Mouse (Mus musculus): ENCODE results near the gene Col18a1. TPM values are rescaled to one million over a fixed set of nuclear protein-coding genes. Genes with fewer than 3 reads are reported as not detected.
A peak's percentile ranks its signal among the peaks of the same experiment; 100 is the strongest.

Gene Col18a1
- total RNA-seq, 2 experiments from 2014 or later, result 93.9 to 94.1 TPM

- DNase-seq (ENCODE audit: low spot score in 2 of 2), result no peak
These were observed 91.9 kb downstream of the Col18a1 start for GRCm38 (mm10) chr10:77074276-77074974.

GRCm38 (mm10) chr10:77070072-77070471 is 96.3 kb downstream of the Col18a1 start:
- DNase-seq (ENCODE audit: low spot score in 2 of 2), result peak in 1 of 2 experiments; percentile 57

- no peak for DNase-seq (ENCODE audit: low spot score in 2 of 2)
These were observed 97.9 kb downstream of the Col18a1 start for GRCm38 (mm10) chr10:77068469-77068868.

GRCm38 (mm10) chr10:77064659-77065058 is 101.7 kb downstream of the Col18a1 start:
- no peak for DNase-seq (ENCODE audit: low spot score in 2 of 2)

- no peak for DNase-seq (ENCODE audit: low spot score in 2 of 2)
These were observed 102.1 kb downstream of the Col18a1 start for GRCm38 (mm10) chr10:77064239-77064638.

GRCm38 (mm10) chr10:77062393-77063010 is 103.8 kb downstream of the Col18a1 start:
- peak in 1 of 2 experiments; percentile 56 for DNase-seq (ENCODE audit: low spot score in 2 of 2)

- DNase-seq (ENCODE audit: low spot score in 2 of 2), result no peak
These were observed 104.9 kb downstream of the Col18a1 start for GRCm38 (mm10) chr10:77061426-77061825.

GRCm38 (mm10) chr10:77056768-77057167 is 109.6 kb downstream of the Col18a1 start:
- DNase-seq (ENCODE audit: low spot score in 2 of 2), result no peak

- DNase-seq (ENCODE audit: low spot score in 2 of 2), result no peak
These were observed 117.7 kb downstream of the Col18a1 start for GRCm38 (mm10) chr10:77048606-77049005.

GRCm38 (mm10) chr10:77048196-77048595 is 118.2 kb downstream of the Col18a1 start:
- no peak for DNase-seq (ENCODE audit: low spot score in 2 of 2)

GRCm38 (mm10) chr10:77038579-77039174 is 127.7 kb downstream of the Col18a1 start:
- DNase-seq (ENCODE audit: low spot score in 2 of 2), result no peak

GRCm38 (mm10) chr10:77035487-77035886 is 130.9 kb downstream of the Col18a1 start:
- no peak for DNase-seq (ENCODE audit: low spot score in 2 of 2)

GRCm38 (mm10) chr10:77033323-77034025 is 132.9 kb downstream of the Col18a1 start:
- peak in 1 of 2 experiments; percentile 46 for DNase-seq (ENCODE audit: low spot score in 2 of 2)

GRCm38 (mm10) chr10:77032591-77033322 is 133.6 kb downstream of the Col18a1 start:
- DNase-seq (ENCODE audit: low spot score in 2 of 2), result peak; percentile 73 to 89

- no peak for DNase-seq (ENCODE audit: low spot score in 2 of 2)
These were observed 134.5 kb downstream of the Col18a1 start, which contains the start of gene Slc19a1 for GRCm38 (mm10) chr10:77031768-77032375. Gene Slc19a1 (plus strand): TSS chr10:77032241.

GRCm38 (mm10) chr10:77030666-77031065 is 135.7 kb downstream of the Col18a1 start:
- no peak for DNase-seq (ENCODE audit: low spot score in 2 of 2)

- no peak for DNase-seq (ENCODE audit: low spot score in 2 of 2)
These were observed 136.6 kb downstream of the Col18a1 start for GRCm38 (mm10) chr10:77029761-77030160.

GRCm38 (mm10) chr10:77028782-77029296 is 137.5 kb downstream of the Col18a1 start:
- DNase-seq (ENCODE audit: low spot score in 2 of 2), result no peak

GRCm38 (mm10) chr10:77026944-77027343 is 139.4 kb downstream of the Col18a1 start:
- no peak for DNase-seq (ENCODE audit: low spot score in 2 of 2)

GRCm38 (mm10) chr10:77024231-77024630 is 142.1 kb downstream of the Col18a1 start:
- no peak for DNase-seq (ENCODE audit: low spot score in 2 of 2)
